Mouse (Mus musculus): ENCODE results near the gene Brsk2.

GRCm38 (mm10) chr7:141957524-141958051, 8.0 kb downstream of the Brsk2 start:
- TF ChIP-seq CTCF (IDR thresholded peaks at IDR 0.05; ENCODE audit: control insufficient read depth, insufficient read depth, insufficient replicate concordance, low read depth, low read length) (no peak), POLR2A (IDR thresholded peaks at IDR 0.05; ENCODE audit: control insufficient read depth, low read depth, low read length) (no peak)

Measured in testis, adult 2 months (tissue).